ENCODE assay signal across 9 mouse cellular contexts in the genomic region with DNA sequence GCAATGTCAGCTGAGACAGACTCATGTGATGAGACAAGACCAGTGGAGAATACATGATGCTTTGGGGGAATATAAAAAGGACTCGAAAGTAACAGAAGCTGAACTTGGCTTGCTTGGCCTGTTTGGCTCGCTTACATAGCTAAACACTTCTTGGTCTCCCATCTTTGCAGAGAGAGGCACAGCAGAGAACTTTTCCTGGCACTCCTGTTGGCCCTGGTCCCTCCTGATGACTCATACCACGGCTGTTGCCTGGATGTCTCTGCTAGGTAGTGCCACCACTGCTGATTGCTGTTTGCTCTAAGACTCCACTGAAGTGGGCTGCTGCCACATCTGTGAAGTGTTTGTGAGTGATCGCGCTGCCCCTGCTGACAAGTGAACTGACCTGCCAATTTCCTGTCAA. TPM values are rescaled to one million over a fixed set of nuclear protein-coding genes. Genes with fewer than 3 reads are reported as not detected.
DNase-seq lines count a peak whose midpoint lies in the region; ATAC-seq and TF ChIP-seq lines count a peak whose summit lies in the region.
"Had no signal": no experiment of that assay in that cellular context is flagged by ENCODE, and none has a peak within 500 bp of the region (broad histone marks: within the 10 kb centered on the region; RNA-seq: fewer than 3 reads in every experiment).

No protein-coding gene starts in this region.

- no peak overlapping the region for H3K4me2 ChIP-seq in liver, postnatal 0 days (ENCODE audit: low read depth, low read length)

- H3K4me3 ChIP-seq in liver, postnatal 0 days (ENCODE audit: low read depth, low read length), result no peak overlapping the region
- H3K4me3 ChIP-seq: erythroblast, embryonic 14.5 days had no signal

- TF ChIP-seq CTCF in liver, postnatal 0 days (IDR thresholded peaks at IDR 0.05; ENCODE audit: low read depth), result no peak

- intact Hi-C loops in heart, postnatal 10 days (cut with DNase I), result no loop called here

- no peak for ATAC-seq in liver, postnatal 0 days

- H3K4me1 ChIP-seq in liver, postnatal 0 days (ENCODE audit: insufficient read depth), result no peaks in the 10 kb centered on the region

- no peak for TF ChIP-seq EP300 in liver, postnatal 0 days (IDR thresholded peaks at IDR 0.05; ENCODE audit: low read depth)

- no peak overlapping the region for H3K9ac ChIP-seq in liver, postnatal 0 days (replicated peaks)

- H3K27me3 ChIP-seq in liver, postnatal 0 days (ENCODE audit: insufficient read depth, low read length), result no peaks in the 10 kb centered on the region

- H3K9me3 ChIP-seq in liver, postnatal 0 days (ENCODE audit: low read length), result no peaks in the 10 kb centered on the region

- no peak overlapping the region for H3K27ac ChIP-seq in liver, postnatal 0 days (ENCODE audit: low read depth)

- 68% methylated on average over 5 of the region's 5 CpGs for WGBS in liver, postnatal 0 days (ENCODE audit: insufficient replicate concordance)

- H3K36me3 ChIP-seq in liver, postnatal 0 days (replicated peaks; ENCODE audit: insufficient read depth, low read length), result no peaks in the 10 kb centered on the region

- peak; percentile 13 for DNase-seq in gastrocnemius, adult 18-20 months (ENCODE audit: low spot score)
- no peak for DNase-seq in gastrocnemius, postnatal 4 days (ENCODE audit: low spot score in 2 of 2)
- peak; percentile 63 to 71 for DNase-seq in adrenal gland, postnatal 36 days
- DNase-seq in heart, postnatal 10 days, result peak; percentile 60 to 63
- DNase-seq in lung, postnatal 36 days, result peak; percentile 59
- no peak for DNase-seq in kidney, postnatal 25 days
- no peak for DNase-seq in spleen, postnatal 36 days (ENCODE audit: low spot score in 2 of 2)
- no peak for DNase-seq in liver, postnatal 0 days

RNA-seq across cellular contexts. Expression of a gene that starts 42.7 kb away (rescaled TPM):
- total RNA-seq in gastrocnemius, adult 18-20 months (2021), result 100 to 1,000 TPM; 239 to 377 TPM
- total RNA-seq in gastrocnemius, postnatal 4 days (2021), result 100 to 1,000 TPM; 637 to 757 TPM
- total RNA-seq in adrenal gland, postnatal 36 days (2021), result 100 to 1,000 TPM; 180 to 239 TPM
- 100 to 1,000 TPM; 496 to 539 TPM for total RNA-seq in heart, postnatal 10 days (2021)
- polyA plus RNA-seq in liver, postnatal 0 days (2015; fragmentation: Nextera tagmentation; extraction: Ambion mirVana), result 153 and 157 TPM in 2 replicates
- polyA plus RNA-seq: erythroblast, embryonic 14.5 days had no signal

Comparison
In these comparisons a context has a peak if more than half of its experiments do, and no peak if none do; other contexts are left out.
1. DNase-seq: peak in gastrocnemius, adult 18-20 months (single experiment), adrenal gland, postnatal 36 days (2 of 2), heart, postnatal 10 days (2 of 2) and lung, postnatal 36 days (single experiment); none in gastrocnemius, postnatal 4 days (0 of 2), kidney, postnatal 25 days (0 of 2), spleen, postnatal 36 days (0 of 2) and liver, postnatal 0 days (single experiment).